Mouse (Mus musculus): Measurements from ENCODE around the gene Gm15517. TPM values are rescaled to one million over a fixed set of nuclear protein-coding genes. Genes with fewer than 3 reads are reported as not detected.
A peak's percentile ranks its signal among the peaks of the same experiment; 100 is the strongest.

Gene Gm15517
- polyA plus RNA-seq, 1 experiment from 2014 or later: not detected

DNA sequence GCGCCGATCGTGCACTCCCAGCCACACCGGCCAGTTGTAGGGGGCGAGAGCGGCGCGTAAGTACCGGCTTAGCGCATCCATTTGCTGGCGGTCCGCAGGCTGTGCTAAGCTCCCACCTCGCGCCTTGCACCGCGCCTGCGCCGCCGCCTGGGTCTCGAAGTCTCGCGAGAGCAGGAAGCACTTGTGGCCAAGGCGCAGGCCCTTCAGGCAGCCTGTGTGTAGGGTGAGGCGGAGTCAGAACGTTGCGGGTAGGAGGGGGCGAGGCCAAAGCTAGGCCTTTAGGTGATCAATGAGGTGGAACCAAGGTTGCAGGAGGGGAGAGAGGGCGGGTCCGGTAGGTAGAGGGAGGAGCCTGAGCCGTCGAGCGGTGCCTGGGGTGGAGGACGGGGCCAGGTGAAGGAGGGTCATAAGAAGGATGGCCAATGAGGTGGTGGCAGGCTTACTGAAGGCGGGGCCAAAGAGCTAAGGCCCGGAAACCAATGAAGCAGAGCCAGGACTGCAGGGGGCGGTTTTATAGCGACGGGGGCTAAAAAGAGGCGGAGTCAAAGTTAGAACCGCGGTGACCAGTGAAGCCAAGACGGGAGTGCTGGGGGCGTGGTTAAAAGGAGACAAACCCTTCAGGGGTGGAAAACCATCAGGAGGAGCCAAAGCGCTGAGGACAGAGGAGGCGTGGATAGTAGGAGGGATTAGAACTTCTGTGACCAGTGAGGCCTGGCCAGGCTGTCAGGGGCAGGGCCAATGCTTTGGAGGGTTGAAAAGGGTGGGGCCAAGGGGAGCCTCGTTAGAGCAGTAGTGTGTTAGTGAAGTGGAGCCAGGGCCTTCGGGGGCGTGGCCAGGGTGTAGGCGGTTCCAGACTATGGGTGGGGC lies 43.8 kb downstream of the Gm15517 start:
- peak overlapping the region; percentile 53 for H3K4me3 ChIP-seq (ENCODE audit: low read depth, low read length)
- peak overlapping the region; percentile 79 for H3K4me2 ChIP-seq (replicated peaks; ENCODE audit: low read depth)
- no peaks in the 10 kb centered on the region for H3K9me3 ChIP-seq (ENCODE audit: control insufficient read depth)
- H3K27me3 ChIP-seq (replicated peaks; ENCODE audit: control insufficient read depth, insufficient read depth, low read length): peaks cover 7% of the 10 kb centered on the region
- peak overlapping the region; percentile 82 for H3K27ac ChIP-seq (ENCODE audit: low read depth, low read length)
- 1% methylated on average over 48 of the region's 49 CpGs for WGBS
- H3K9ac ChIP-seq (ENCODE audit: low read depth, low read length): peak overlapping the region; percentile 73
- peak; percentile 96 for ATAC-seq
- peak; percentile 40 for TF ChIP-seq CTCF (IDR thresholded peaks at IDR 0.05; ENCODE audit: low read depth)
- H3K4me1 ChIP-seq (replicated peaks; ENCODE audit: control insufficient read depth, insufficient read depth, low read length): peaks cover 4% of the 10 kb centered on the region
- H3K36me3 ChIP-seq (ENCODE audit: control insufficient read depth, insufficient read depth): no peaks in the 10 kb centered on the region

DNA sequence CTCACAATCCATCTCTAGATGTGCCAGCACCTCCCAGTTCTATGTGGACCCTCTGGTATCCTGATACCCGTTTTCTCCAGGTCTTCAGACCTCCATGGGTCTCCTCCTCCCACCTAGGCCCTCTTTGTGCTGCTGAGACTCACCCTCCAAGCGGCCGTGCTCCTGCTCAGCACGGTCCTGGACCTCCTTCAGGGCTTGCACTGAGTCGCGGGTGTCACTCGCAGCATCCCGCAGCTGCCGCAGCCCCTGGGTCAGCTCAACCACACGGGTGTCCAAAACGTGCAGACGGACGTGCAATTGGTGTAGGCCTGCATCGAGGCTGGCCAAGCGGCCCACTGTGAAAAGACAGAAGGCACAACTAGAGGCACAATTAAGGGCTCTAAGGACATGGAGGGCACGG lies 44.4 kb downstream of the Gm15517 start:
- peaks cover 11% of the 10 kb centered on the region for H3K27me3 ChIP-seq (replicated peaks; ENCODE audit: control insufficient read depth, insufficient read depth, low read length)
- ATAC-seq: no peak
- no peak overlapping the region for H3K27ac ChIP-seq (ENCODE audit: low read depth, low read length)
- peak overlapping the region; percentile 79 for H3K4me2 ChIP-seq (replicated peaks; ENCODE audit: low read depth)
- no peaks in the 10 kb centered on the region for H3K9me3 ChIP-seq (ENCODE audit: control insufficient read depth)
- no peak for TF ChIP-seq CTCF (IDR thresholded peaks at IDR 0.05; ENCODE audit: low read depth)
- WGBS: 15% methylated on average over 16 of the region's 16 CpGs
- peak overlapping the region; percentile 53; the same call in 1 of the 2 replicates for H3K4me3 ChIP-seq (ENCODE audit: low read depth, low read length)
- H3K9ac ChIP-seq (ENCODE audit: low read depth, low read length): no peak overlapping the region
- H3K4me1 ChIP-seq (replicated peaks; ENCODE audit: control insufficient read depth, insufficient read depth, low read length): peaks cover 4% of the 10 kb centered on the region
- H3K36me3 ChIP-seq (ENCODE audit: control insufficient read depth, insufficient read depth): no peaks in the 10 kb centered on the region

DNA sequence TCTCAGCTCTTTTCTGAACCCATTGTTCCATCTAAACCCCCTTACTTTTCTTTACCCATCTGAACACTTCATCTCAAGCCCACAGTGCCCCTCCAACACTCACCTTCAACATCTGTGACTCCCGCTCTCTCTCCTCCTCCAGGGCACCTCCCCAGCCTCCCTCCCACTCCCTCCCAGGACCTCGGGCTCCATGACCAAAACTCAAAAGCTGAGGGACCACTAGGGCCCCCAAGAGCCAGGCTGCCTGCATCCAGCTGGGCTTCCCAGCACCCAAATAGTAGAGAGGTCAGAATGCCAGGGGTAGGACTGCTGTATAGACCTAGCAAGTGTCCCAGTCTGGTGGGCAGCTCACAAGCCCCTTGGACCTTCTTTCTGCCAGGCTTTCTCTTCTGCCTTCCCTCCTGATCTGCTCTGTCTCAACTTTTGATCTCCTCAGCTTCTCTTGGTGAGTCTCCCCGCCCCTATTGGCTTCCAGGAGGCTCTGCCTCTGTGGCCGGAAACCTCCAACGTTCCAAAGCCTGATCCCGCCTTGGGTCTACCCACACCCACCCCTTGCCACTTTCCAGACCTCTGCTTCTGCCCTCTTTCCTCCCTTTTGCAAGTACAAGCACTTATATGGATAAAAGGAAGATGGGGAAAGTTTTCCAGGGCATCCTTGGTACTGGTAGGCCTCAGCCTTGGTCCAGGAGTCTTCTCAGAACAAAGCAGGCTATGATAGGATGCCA lies 45.4 kb downstream of the Gm15517 start, which contains the start of gene Clec11a:
Gene Clec11a, minus strand, starts transcription at position 387 of the 725 bp plus-strand sequence.
- 75% methylated on average over 6 of the region's 6 CpGs for WGBS
- Histone ChIP-seq H3K27ac (ENCODE audit: low read depth, low read length) (no peak within 1 kb of the TSS), H3K36me3 (ENCODE audit: control insufficient read depth, insufficient read depth) (no peaks in the 10 kb centered on the region), H3K27me3 (replicated peaks; ENCODE audit: control insufficient read depth, insufficient read depth, low read length) (peaks cover 19% of the 10 kb centered on the region), H3K4me3 (ENCODE audit: low read depth, low read length) (no peak within 1 kb of the TSS), H3K9ac (ENCODE audit: low read depth, low read length) (no peak within 1 kb of the TSS), H3K4me2 (replicated peaks; ENCODE audit: low read depth) (peak within 1 kb of the TSS; percentile 79), H3K9me3 (ENCODE audit: control insufficient read depth) (no peaks in the 10 kb centered on the region), H3K4me1 (replicated peaks; ENCODE audit: control insufficient read depth, insufficient read depth, low read length) (peaks cover 4% of the 10 kb centered on the region)
- no peak for TF ChIP-seq CTCF (IDR thresholded peaks at IDR 0.05; ENCODE audit: low read depth)
- ATAC-seq: no peak

DNA sequence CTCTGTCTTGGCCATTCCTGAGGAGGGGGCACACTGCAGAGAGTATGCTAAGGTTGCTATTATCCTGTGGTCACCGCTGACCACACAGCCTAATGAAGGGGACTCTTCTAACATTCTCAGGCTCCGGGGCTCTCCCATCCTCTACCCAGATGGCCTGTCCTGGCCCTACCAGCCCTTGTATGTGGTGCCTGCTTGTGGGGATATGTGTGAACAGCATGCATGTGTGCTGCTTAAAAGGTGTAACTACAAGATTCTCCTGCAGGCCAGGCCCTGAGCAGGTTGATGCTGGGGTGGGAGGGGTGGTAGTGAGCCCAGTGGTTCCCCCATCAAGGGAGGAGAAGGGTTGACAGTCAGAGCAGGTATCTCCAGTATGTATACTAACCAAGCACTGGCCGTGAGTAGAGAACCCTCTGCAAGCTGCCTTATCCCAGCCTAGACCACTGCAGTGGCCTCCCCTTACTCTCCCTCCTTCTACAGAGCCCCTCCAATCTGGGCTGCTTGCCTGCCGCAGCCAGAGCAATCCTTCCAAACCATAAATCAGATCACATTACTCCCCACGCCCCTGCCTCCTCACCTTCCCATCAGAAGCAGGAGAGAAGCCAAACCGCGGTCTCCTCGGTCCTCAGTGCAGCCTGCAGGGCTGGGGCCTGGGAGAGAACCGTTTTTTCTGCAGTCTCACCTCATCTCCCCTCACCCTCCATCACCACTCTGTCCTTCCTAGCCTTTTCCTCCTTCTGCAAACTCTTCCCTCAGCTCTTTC lies 46.2 kb downstream of the Gm15517 start:
- ATAC-seq: no peak
- Histone ChIP-seq H3K9ac (ENCODE audit: low read depth, low read length) (no peak overlapping the region), H3K27me3 (replicated peaks; ENCODE audit: control insufficient read depth, insufficient read depth, low read length) (peaks cover 19% of the 10 kb centered on the region), H3K4me2 (replicated peaks; ENCODE audit: low read depth) (no peak overlapping the region), H3K9me3 (ENCODE audit: control insufficient read depth) (no peaks in the 10 kb centered on the region), H3K4me3 (ENCODE audit: low read depth, low read length) (no peak overlapping the region), H3K36me3 (ENCODE audit: control insufficient read depth, insufficient read depth) (no peaks in the 10 kb centered on the region), H3K27ac (ENCODE audit: low read depth, low read length) (no peak overlapping the region), H3K4me1 (replicated peaks; ENCODE audit: control insufficient read depth, insufficient read depth, low read length) (peaks cover 4% of the 10 kb centered on the region)
- TF ChIP-seq CTCF (IDR thresholded peaks at IDR 0.05; ENCODE audit: low read depth): no peak; the same call in 1 of the 2 replicates
- 30% methylated on average over 9 of the region's 9 CpGs for WGBS

DNA sequence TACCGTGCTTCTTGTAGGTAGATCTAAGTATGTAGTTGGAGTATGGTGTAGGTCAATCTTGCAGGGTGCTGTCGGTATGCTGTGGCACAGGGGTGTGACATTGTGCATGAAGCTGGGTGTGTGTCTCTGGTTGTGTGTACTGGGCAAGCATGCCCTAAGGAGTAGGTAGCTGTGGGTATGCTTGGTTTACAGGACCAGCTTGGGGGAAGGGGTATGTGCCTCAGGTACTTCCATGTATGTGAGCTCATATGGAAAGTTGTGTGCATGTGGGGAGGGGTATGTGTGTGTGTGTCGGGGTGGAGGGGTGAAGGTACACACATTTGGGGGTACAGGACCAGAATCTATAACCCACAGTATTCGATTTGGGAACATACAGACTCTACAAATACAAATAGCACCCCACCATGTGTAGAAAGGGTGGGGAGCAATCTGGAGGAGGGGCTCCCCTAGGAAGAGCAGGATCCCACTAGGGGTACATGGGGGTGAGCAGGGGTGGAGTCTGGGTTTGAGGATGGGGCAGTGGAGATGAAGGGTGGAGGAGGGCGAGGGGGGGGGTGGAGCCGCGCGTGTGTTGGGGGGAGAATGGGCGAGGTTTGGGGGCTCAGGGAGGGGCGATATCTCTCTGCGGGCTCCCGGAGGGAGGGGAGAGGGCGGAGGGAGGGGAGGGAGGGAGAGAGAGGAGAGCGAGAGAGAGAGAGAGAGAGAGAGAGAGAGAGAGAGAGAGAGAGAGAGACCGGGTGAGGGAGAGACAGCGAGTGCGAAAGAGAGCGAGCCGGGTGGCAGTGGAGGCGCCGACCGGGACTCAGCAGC lies 48.4 kb downstream of the Gm15517 start, which contains the start of gene Shank1:
Gene Shank1, plus strand, starts transcription at position 779 of the 810 bp plus-strand sequence.
- Histone ChIP-seq H3K9me3 (ENCODE audit: control insufficient read depth) (no peaks in the 10 kb centered on the region), H3K4me2 (replicated peaks; ENCODE audit: low read depth) (peak within 1 kb of the TSS; percentile 79), H3K36me3 (ENCODE audit: control insufficient read depth, insufficient read depth) (no peaks in the 10 kb centered on the region), H3K9ac (ENCODE audit: low read depth, low read length) (peak within 1 kb of the TSS; percentile 26; the same call in 1 of the 2 replicates), H3K4me1 (replicated peaks; ENCODE audit: control insufficient read depth, insufficient read depth, low read length) (peaks cover 4% of the 10 kb centered on the region), H3K27me3 (replicated peaks; ENCODE audit: control insufficient read depth, insufficient read depth, low read length) (peaks cover 19% of the 10 kb centered on the region), H3K4me3 (ENCODE audit: low read depth, low read length) (peak within 1 kb of the TSS; percentile 40), H3K27ac (ENCODE audit: low read depth, low read length) (no peak within 1 kb of the TSS)
- no peak for ATAC-seq
- no peak for TF ChIP-seq CTCF (IDR thresholded peaks at IDR 0.05; ENCODE audit: low read depth)
- WGBS: 21% methylated on average over 12 of the region's 22 CpGs
